Mouse (Mus musculus) right cerebral cortex, postnatal 36 days (tissue): Measurements from ENCODE around the gene Mzf1.

ENCODE experiments used
- DNase-seq, 2 experiments: peaks; one replicate each; pipeline ENCODE4 v3.0.0; 2022; ENCODE audit warnings: low spot score in 2 of 2, mixed read lengths in 1 of 2

Mzf1 gene

DNA sequence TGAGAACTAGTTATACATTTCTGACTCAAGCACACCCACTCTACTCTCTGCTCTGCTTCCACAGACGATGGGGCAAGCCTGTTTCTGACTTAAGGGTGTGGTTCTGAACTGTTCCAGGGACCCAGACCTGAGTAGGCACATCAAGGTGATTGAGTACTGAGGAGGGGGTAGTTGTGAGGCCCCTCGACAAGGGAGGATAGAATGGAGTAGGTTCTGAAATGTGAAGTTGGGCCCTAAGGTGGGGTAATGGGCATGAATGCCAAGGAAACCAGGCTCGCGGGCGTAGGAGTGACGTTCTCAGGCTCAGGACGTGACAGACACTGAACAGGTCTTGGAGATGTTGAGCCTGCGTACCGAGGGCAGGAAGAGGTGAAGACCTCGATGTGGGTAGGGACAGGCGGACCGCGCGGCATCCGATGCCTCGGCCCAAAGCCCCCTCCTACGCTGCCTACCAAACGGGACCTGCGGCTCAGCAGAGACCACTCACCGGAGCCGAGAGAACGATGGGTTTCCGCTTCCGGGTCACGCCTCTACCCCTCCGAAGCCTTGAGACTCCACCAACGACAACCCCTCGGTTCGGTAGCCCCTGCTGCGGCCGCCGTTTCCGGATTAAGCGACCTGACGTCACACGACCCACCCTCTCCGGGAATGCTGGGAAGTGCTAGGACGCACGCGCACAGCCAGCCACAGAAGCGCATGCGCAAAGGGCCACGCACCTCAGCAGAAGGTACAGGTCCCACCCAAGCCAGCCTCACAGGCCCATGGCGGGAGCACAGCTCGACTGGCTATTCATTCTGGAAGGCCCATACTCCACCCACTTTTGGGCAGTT is 20.2 kb downstream of the Mzf1 start, which contains the start of gene Chmp2a:
Gene Chmp2a, minus strand, starts transcription at position 660 of the 830 bp plus-strand sequence.
- peak; percentile 97 to 98 for DNase-seq

DNA sequence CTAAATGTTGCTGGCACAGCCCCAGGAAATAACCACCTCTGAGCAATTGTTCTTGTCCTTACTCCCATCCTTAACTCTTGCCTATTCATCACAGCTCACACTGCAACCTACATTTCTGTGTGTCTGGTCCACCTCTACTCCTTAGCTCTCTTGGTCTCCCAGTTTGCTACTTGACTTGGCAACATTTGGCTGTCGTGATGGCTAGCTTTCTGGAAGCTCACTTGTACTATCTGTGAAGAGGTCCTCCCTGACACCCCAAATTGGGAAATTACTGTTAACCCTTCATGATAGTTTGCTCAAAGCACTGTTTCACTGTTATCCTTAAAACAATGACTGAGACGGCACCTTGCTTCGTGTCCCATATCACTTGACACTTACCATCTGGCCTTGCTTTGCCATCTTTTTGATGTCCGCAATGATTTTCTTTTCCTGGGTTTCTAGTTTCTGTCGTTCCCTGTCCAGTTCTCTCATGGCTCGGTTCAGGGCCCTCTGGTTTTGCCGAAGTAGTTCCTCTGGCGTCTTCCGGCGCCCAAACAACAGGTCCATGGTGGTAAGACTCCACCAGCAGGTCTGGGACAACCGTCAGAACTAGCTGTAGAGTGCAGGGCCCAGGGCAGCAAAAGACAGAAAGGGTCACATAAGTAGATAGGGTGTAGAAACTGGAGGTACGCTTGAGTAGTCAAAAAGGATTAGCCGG is 21.0 kb downstream of the Mzf1 start:
- no peak for DNase-seq

DNA sequence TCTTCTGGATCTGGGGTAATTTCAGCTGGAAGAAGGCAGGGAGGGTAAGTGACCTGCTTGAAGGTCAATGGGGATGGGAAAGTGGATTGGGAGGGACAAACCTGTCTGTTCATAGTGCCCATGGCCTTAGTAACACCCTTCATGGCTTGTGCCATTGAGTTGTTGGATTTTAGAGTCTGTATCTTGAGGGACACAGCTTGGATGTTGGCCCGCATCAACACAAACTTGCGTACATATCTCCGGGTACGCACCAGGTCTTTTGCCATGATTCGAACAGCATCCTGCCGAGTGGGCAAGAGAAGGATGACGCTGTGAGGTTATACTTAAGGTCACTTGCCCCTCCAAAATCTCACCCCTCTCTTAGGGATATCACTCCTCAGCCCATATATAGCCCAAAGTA is 22.0 kb downstream of the Mzf1 start:
- no peak for DNase-seq

DNA sequence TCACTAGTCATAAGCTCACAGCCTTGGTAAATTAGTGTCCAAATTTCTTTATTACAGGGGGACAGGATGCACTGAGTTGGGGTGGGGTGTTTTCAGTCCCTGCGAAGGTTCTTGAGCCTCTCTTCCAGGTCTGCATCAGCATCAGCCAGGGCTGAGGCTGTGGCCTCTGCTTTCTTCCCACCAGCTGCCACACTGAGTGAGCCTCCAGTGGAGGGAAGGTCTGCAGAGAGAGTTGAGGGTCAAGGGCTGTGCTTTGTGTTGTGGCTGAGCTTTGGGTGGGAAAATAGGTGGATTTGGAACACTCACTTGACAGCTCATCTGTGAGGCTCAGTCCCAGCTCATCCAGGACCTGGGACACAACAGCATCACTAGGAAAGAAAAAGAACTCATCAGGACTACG is 22.6 kb downstream of the Mzf1 start:
- no peak for DNase-seq

DNA sequence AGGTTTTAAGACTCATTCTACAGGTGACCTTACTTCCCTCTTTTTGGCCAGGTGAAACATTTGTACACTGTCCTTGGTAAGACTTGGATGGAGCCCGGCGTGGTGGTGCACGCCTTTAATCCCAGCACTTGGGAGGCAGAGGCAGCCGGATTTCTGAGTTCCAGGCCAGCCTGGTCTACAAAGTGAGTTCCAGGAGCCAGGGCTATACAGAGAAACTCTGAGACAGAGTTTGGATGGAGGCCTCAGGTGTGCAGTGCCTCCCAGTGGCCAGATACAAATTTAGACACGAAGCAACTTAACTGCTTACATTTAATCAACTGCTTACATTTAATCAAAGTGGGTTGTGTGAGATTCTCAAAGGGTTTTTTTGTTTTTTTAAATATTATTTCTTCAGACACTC is 23.5 kb downstream of the Mzf1 start:
- DNase-seq: no peak

DNA sequence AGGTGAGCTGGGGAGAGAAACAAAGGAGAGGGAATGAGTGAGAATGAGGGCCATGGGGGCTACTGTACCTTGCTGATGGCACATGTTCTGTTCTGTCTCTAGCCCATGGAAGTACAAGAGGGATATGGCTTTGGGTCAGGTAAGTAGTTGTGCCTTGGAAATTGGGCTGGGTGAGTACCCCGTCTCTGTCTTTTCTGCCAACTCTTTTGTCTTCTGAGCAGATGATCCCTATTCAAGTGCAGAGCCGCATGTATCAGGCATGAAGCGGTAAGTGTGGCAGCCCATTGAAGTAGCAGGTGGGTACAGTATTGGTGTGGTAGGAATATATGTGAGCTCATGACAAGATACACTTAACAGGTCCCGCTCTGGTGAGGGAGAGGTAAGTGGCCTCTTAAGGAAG is 25.6 kb downstream of the Mzf1 start:
- DNase-seq: no peak

DNA sequence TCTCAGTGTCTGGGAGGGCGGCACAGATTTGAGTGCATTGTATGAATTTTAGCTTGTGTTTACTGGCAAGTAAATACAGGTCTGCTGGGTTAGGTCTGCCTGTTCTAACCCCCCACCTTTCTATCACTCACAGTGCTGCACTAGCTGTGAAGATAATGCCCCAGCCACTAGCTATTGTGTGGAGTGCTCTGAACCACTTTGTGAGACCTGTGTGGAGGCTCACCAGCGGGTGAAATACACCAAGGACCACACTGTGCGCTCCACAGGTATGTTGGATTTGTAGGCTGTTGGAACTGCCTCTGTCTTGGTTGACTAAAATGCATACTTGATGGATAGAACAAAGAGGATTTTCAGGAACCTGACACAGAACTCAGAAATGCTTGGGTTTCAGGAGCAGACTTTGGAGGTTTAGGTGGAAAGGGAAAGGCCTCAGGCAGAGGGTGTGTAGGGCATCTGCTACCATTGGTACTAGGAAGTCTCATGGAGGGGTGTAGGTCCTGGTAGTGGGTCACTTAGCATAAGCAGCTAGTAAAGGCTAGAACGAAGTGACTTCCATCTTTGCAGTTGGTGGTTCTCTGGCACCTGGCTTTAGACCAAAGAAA is 29.0 kb downstream of the Mzf1 start:
- no peak for DNase-seq

DNA sequence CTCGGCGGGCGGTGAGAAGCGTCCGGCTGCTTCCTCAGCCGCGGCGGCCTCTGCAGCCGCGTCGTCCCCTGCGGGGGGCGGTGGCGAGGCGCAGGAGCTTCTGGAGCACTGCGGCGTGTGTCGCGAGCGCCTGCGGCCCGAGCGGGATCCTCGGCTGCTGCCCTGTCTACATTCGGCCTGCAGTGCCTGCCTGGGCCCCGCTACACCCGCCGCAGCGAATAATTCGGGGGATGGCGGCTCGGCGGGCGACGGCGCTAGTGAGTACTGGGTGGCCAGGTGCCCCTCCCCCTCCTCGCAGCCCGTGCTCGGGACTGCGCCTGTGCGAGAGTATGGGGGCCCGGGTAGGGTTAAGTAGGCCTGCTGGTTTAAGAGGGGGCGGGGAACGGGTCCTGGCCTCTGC is 29.8 kb downstream of the Mzf1 start:
- peak; percentile 80 to 82 for DNase-seq

DNA sequence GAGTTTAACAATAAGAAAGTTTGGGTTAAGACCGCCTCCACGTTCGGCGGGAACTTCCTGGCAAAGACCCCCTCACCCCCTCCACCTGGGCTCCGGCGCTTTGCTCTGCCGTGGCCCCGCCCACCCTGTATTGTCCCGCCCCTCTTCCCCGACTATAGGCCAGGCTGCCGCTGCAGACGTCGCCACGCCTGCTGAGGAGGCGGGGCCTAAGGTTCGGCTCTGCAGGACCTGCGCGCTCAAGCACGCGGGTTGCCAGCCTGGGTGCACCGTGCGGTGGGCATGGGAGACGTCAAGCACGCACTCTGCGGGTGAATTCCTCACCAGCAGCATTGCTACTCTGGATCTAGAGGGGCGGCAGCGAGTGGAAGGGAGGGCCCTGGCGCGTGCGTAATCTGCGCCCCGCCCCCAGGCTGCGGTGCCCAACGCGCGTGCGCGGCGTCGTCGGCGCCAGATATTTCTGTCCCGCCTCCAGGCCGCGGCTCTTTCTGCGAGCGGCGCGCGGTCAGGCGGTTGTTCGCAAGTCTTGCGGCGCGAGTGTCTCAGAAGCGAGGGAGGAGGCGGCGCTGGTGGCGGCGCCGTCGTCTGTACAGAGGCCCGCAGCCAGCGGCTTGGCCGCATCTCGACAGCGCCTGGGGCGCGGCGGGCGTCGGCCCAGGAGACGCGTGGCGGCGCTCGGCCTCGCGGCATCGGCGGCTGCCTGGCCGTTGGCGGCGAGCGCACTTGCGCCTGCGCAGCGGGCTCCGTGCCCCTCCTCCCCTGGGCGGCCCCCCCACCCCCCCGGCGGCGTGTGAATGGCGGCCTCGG is 30.4 kb downstream of the Mzf1 start:
- DNase-seq: peak; percentile 91 to 92

DNA sequence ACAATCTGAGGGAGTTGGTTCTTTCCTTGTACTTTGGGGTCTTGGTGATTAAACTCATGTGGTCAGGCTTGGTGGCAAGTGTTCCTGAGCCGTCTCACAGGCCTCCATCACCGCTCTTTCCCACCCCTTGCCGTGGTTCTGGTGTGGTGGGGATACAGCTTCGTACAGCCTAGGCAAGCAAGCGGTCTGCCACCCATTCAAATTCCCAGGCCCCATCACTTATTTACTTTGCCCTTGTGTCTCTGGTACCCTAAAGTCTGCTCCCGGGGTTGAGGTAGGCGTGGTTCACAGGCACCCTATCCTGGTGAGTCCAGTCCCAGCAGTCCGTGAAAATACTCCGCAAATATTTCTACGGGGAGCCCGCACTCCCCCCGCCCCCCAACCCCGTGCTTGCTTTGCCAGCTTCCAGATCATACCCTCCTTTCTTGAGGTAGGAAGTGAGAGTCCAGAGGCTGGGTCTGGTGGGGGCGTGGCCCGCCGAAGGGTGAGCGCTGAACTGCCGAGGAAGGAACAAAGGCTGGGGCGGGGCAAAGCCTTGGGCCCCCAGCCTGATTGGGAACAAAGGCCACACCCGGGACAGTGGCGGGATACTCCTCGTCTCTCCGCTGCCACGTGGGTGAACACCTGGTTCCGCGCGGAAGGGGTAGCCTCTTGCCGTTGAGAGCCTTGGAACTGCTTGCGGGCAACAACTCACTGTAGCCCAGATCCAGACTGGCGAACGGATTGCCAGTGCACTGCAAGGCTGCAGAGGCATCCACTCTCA is 31.6 kb downstream of the Mzf1 start:
- DNase-seq: no peak

DNA sequence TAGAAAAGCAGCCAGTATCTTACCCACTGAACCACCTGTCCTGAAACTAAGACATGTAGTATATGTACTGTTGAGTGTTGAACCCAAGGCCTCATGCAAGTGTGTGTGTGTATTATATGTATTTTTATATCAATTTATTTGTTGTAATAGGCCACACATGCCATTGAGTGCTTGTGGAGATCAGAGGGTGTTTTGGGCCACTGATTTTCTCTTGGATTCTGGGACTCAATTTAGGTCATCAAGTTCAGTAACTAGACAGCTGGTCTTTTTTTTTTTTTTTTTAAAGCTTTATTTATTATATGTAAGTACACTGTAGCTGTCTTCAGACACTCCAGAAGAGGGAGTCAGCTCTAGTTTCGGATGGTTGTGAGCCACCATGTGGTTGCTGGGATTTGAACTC is 39.3 kb downstream of the Mzf1 start:
- no peak for DNase-seq

DNA sequence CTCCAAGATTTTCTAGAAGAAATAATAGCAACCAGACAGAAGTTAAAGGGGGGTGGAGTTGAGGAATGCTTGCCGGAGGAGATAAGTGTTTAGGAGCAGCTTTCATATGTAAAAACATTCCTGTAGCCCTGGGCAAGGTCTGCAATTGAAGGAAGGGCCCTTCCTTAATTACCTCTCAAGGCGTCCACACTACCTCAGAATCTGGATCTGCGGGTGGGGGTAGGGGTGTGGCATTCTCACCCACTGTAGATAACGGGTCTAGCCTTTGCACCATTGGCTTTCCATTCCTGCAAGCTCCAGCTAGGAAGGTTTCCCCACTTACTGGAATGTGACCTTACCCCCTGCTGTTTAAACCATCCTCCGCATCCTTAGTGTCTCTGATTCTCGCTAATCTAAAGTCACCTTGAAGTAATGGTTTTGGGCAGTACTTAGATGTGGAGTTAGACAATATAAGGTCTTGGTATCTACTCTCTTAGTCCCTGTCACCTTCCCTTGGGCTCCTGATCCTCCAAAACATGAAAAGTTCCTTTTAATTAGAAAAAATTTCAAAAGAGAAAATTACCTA is 40.2 kb downstream of the Mzf1 start:
- no peak for DNase-seq

DNA sequence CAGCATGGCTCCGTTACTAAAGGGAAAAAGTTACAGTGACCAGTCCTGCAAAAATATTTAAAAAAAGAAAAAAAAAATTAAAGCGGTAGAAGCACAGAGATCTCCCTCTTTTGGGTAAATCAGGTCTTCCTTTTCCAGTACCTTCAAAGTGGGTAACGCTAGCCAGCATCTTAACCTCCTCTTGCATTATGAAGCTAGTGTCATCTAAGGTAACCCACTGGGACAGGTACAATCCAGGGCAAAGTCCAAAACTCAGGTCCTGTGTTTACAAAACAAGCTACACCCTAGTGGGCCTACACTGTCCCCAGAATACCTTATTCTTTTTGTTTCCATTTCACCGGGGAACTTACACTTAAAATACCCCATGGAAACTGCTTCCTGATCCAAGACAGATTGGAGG is 40.9 kb downstream of the Mzf1 start:
- DNase-seq: no peak

DNA sequence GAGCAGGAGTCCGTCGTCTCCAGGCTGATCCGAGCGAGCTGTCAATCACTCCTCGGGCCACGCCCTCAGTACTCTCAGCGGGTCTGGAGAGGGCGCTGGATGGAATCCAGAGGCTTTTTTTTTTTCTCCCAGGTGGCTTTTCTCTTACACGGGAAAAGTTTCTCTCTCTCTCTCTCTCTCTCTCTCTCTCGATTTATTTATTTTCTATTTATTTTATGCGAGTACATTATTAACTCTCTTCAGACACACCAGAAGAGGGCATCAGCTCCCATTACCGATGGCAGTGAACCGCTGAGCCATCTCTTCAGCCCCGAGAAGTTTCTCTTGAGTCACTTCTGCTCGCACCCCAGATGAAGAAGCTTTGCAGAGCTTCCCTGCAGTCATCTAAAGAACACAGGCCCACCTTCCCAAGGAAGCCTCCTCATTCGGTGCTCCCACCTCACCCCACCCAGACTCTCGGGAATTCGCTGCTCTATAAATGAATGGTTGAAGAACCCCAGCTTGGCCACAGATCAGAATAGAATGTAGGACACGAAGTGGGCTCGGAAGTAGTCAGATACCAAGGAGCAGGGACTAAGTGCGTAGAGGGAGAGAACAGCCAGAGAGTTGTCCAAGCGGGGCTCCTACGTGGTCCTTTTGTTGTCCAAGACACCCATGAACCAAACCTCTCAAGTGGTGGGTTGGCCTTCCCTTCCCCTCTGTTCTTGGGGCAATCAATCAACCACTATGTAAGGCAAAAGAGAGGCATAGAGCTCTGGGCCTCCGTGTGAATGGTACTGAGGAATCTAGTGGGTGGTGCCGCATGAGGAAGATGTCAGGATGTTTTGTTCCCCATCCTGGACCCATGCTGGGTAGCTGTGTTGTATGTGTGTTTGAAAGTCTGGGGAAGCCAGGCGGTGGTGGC is 44.3 kb downstream of the Mzf1 start, which contains the start of gene Zbtb45:
Gene Zbtb45, minus strand, starts transcription at position 30 of the 904 bp plus-strand sequence.
- no peak for DNase-seq

DNA sequence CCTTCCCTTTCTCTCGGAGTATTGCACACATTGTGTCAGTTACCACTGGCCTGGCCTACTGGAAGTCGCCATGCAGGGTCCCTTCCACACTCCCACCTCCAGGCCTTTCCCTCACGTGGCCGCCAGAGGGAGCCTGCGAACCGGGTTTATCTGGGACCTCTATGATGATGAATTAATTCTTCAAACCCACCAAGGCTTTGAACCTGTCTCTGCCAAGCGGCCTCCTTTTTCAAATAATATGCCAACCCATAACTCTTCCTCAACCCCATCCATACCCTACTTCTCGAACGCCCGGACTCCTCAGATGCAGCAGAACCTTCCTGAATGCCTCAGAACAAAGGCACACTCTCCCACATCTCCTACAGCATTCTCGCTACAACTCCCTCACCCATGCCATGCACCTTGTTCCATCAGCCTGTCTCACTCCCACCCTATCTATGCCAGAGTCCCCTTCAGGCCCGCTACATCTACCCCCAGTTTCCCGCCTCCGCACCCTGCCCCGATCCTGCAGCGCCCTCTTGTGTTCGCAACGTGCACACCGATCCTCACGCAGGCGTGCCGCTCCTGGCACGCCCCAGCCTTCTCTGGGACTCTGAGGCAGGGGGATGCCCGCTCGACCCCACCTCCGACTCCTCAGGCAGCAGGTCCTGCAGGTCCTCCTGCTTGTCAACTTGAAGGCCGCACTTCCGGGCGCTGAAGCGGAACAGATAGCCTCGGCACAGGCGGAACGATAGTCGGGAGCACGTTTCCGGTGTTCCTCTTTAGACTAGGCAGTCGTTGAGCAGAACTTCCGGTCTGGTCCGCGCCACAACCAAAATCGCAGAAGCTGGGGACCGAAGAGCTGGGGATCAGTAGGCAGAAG is 45.2 kb downstream of the Mzf1 start:
- DNase-seq: peak; percentile 90 to 92

DNA sequence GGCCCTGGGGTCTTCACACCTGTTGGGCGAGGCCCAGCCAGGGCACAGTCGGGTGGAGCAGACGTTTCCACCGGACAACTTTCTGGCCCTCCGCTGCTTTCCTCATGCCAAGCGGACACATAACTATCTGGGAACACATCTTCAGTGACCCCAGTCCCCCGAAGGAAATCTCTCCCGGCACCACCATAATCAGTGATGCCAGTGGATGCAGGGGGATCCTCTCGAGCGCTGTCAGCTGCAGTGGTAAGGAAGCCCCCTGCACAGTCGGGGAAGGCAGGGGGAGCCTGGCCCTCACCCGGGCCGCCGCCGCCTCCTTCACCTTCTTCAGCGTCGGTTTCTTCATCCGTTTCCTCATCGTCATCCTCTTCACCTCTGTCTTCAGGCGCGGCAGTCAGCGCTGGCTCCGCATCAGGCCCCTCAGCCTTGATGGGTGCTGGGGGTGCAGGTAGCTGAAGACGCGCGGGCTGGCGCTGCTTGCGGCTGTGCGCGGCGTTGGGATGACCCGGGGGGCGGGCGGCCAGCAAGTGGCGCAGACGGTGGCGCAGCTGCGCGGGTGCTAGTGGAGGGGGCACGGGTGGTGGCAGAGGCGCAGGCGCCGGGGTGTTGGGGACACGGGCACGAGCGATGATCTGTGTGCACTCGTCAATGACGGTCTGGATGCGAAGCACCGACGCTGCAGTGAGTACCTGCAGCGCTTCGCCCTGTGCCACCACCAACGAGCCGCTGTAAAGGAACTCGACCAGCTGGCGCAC is 47.0 kb downstream of the Mzf1 start:
- DNase-seq: no peak

DNA sequence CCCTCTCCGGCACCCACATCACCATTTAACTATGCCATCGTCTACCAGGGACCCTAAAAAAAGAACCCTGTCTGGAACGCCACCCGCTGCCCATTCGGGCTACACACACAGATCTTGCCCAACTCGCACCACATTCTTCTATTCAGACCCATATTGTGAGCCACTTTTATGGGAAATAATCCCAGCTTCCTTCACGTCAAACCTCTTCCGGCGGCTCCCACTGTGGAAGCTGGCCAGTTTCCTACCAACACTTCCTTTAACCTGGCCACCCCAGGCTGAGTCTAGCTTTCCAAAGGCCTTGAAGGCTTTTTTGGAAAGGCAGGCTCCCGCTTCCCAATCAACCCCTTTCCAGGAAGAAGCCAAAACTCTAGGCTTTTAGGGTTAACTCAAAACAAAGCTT is 48.0 kb downstream of the Mzf1 start:
- DNase-seq: no peak

DNA sequence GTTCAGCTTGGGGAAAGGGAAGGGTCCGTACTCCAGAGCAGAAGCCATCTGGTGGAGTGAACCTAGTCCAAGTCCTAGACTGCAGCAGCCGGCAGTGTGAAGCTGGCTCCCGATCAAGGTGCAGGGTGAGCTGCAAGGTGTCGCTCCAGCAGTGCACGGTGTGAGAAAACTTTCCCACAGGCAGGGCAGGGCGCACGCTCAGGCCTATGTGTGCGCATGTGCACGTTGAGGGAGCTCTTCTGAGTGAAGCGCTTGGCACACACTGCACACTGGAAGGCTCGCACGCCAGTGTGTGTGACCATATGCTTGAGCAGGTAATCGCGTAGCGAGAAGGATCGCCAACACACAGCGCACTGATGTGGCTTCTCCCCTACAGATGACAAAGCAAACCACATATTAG is 48.6 kb downstream of the Mzf1 start:
- no peak for DNase-seq
